Mouse (Mus musculus) CH12.LX (cell line): ENCODE results near the gene Maats1. TPM values are rescaled to one million over a fixed set of nuclear protein-coding genes. Genes with fewer than 3 reads are reported as not detected.

Experiments used
- DNase-seq: peaks from one replicate; pipeline ENCODE4 v3.0.0-alpha.2; 2013; ENCODE audit errors: extremely low read depth
- H3K27ac ChIP-seq: 2 replicates; pipeline ENCODE4 v1.5.1; 2012; ENCODE audit warnings: low read depth, mild to moderate bottlenecking, control low read depth, moderate library complexity; ENCODE audit not compliant: insufficient read depth
- H3K27me3 ChIP-seq: replicated peaks from 2 replicates; pipeline ENCODE3; 2012; ENCODE audit warnings: inconsistent platforms
- H3K36me3 ChIP-seq, 2 experiments: replicated peaks in 1 of 2; 2 replicates each; pipeline versions ENCODE3 to v1.6.1; 2012; ENCODE audit warnings: inconsistent platforms in 1 of 2, low read length in 1 of 2, mild to moderate bottlenecking in 1 of 2, mixed read lengths in 1 of 2, moderate library complexity in 1 of 2; ENCODE audit not compliant: control insufficient read depth in 1 of 2, insufficient read depth in 1 of 2
- H3K4me1 ChIP-seq, 2 experiments: 2 replicates each; pipeline ENCODE4 v1.6.1; 2012; ENCODE audit warnings: inconsistent platforms in 1 of 2, moderate library complexity in 1 of 2; ENCODE audit not compliant: insufficient read depth in 2 of 2, control insufficient read depth in 1 of 2
- H3K4me2 ChIP-seq: 2 replicates; pipeline ENCODE4 v1.6.1; 2012; ENCODE audit warnings: low read depth, mild to moderate bottlenecking, control low read depth; ENCODE audit not compliant: poor library complexity, insufficient read depth, severe bottlenecking
- H3K4me3 ChIP-seq, 3 experiments: fragments of 150-350 bp in 1 of 3; sonication (generic) in 1 of 3; replicated peaks in 1 of 3; 2 replicates each; pipeline versions ENCODE3 to v1.5.1; 2011 to 2012; ENCODE audit warnings: low read depth in 2 of 3, low read length in 2 of 3, mild to moderate bottlenecking in 2 of 3, moderate library complexity in 2 of 3, control low read depth in 1 of 3, improper control_type of control experiment in 1 of 3, inconsistent platforms in 1 of 3, mixed read lengths in 1 of 3; ENCODE audit not compliant: poor library complexity in 1 of 3
- H3K79me2 ChIP-seq: replicated peaks from 2 replicates; pipeline ENCODE4 v1.6.1; 2012; ENCODE audit warnings: mild to moderate bottlenecking, moderate library complexity; ENCODE audit not compliant: control insufficient read depth, poor library complexity, insufficient read depth, severe bottlenecking; ENCODE audit errors: extremely low read depth
- H3K9ac ChIP-seq: 2 replicates; pipeline ENCODE4 v1.6.1; 2012; ENCODE audit warnings: low read depth, mild to moderate bottlenecking, control low read depth, moderate library complexity; ENCODE audit not compliant: insufficient read depth
- H3K9me3 ChIP-seq: replicated peaks from 2 replicates; pipeline ENCODE3; 2012; ENCODE audit warnings: low read length, inconsistent platforms, mixed read lengths
- CHD1 ChIP-seq: IDR thresholded peaks from 2 replicates; pipeline ENCODE4 v1.6.1; 2012; ENCODE audit warnings: low read depth, low read length, improper control_type of control experiment, inconsistent platforms
- CHD2 ChIP-seq: IDR thresholded peaks from 2 replicates; pipeline ENCODE4 v1.6.1; 2011; ENCODE audit warnings: low read length, improper control_type of control experiment
- CTCF ChIP-seq, 2 experiments: IDR thresholded peaks in 1 of 2; conservative IDR thresholded peaks in 1 of 2; 2 replicates each; pipeline ENCODE4 v1.5.1; 2011 to 2012; ENCODE audit warnings: low read depth in 2 of 2, low read length in 2 of 2, improper control_type of control experiment in 1 of 2, inconsistent platforms in 1 of 2, mild to moderate bottlenecking in 1 of 2, moderate library complexity in 1 of 2
- E2F4 ChIP-seq: IDR thresholded peaks from 2 replicates; pipeline ENCODE4 v1.6.1; 2011; ENCODE audit warnings: low read depth, low read length, improper control_type of control experiment; ENCODE audit not compliant: insufficient replicate concordance
- ELF1 ChIP-seq: IDR thresholded peaks from 2 replicates; pipeline ENCODE4 v1.6.1; 2014; ENCODE audit warnings: low read depth, mild to moderate bottlenecking, inconsistent platforms, low read length, improper control_type of control experiment
- EP300 ChIP-seq: IDR thresholded peaks from 2 replicates; pipeline ENCODE4 v1.6.1; 2011; ENCODE audit warnings: low read length, improper control_type of control experiment
- GABPA ChIP-seq: IDR thresholded peaks from 2 replicates; pipeline ENCODE4 v1.6.1; 2012; ENCODE audit warnings: low read depth, low read length, improper control_type of control experiment, inconsistent platforms; ENCODE audit not compliant: insufficient replicate concordance
- HCFC1 ChIP-seq: IDR thresholded peaks from 2 replicates; pipeline ENCODE4 v1.6.1; 2012; ENCODE audit warnings: low read depth, mild to moderate bottlenecking, inconsistent platforms, low read length, improper control_type of control experiment
- IRF4 ChIP-seq: IDR thresholded peaks from 2 replicates; pipeline ENCODE4 v1.6.1; 2014; ENCODE audit warnings: low read depth, mild to moderate bottlenecking, inconsistent platforms, low read length, improper control_type of control experiment
- JUND ChIP-seq: conservative IDR thresholded peaks from 2 replicates; pipeline ENCODE4 v1.6.1; 2011; ENCODE audit warnings: low read depth, low read length, improper control_type of control experiment
- KAT2A ChIP-seq: IDR thresholded peaks from 2 replicates; pipeline ENCODE4 v1.6.1; 2012; ENCODE audit warnings: low read length, improper control_type of control experiment, inconsistent platforms; ENCODE audit not compliant: insufficient replicate concordance
- MAX ChIP-seq: IDR thresholded peaks from 2 replicates; pipeline ENCODE4 v1.6.1; 2011; ENCODE audit warnings: low read length, improper control_type of control experiment
- MEF2A ChIP-seq: IDR thresholded peaks from 2 replicates; pipeline ENCODE4 v1.6.1; 2014; ENCODE audit warnings: low read depth, mild to moderate bottlenecking, inconsistent platforms, low read length, improper control_type of control experiment, borderline replicate concordance
- PAX5 ChIP-seq: IDR thresholded peaks from 2 replicates; pipeline ENCODE4 v1.6.1; 2012; ENCODE audit warnings: low read length, inconsistent platforms, mixed read lengths
- POLR2A ChIP-seq: IDR thresholded peaks from 2 replicates; pipeline ENCODE4 v1.6.1; 2011; ENCODE audit warnings: low read depth, mild to moderate bottlenecking, improper control_type of control experiment, low read length
- POLR2AphosphoS2 ChIP-seq: IDR thresholded peaks from 2 replicates; pipeline ENCODE4 v1.6.1; 2011; ENCODE audit warnings: low read depth, low read length, improper control_type of control experiment
- SIN3A ChIP-seq: IDR thresholded peaks from 2 replicates; pipeline ENCODE4 v1.6.1; 2012; ENCODE audit warnings: low read length, improper control_type of control experiment, inconsistent platforms
- SMC3 ChIP-seq: IDR thresholded peaks from 2 replicates; pipeline ENCODE4 v1.6.1; 2011; ENCODE audit warnings: low read depth, low read length, improper control_type of control experiment
- TCF12 ChIP-seq: IDR thresholded peaks from 2 replicates; pipeline ENCODE4 v1.6.1; 2014; ENCODE audit warnings: low read depth, mild to moderate bottlenecking, inconsistent platforms, low read length, improper control_type of control experiment
- UBTF ChIP-seq: IDR thresholded peaks from 2 replicates; pipeline ENCODE4 v1.6.1; 2012; ENCODE audit warnings: low read depth, mild to moderate bottlenecking, inconsistent platforms, low read length, improper control_type of control experiment, moderate library complexity
- USF2 ChIP-seq: conservative IDR thresholded peaks from 2 replicates; pipeline ENCODE4 v1.6.1; 2011; ENCODE audit warnings: low read depth, low read length, improper control_type of control experiment
- ZMIZ1 ChIP-seq: IDR thresholded peaks from 2 replicates; pipeline ENCODE4 v1.6.1; 2012; ENCODE audit warnings: low read depth, mild to moderate bottlenecking, inconsistent platforms, low read length, improper control_type of control experiment
- dilution Hi-C: fragments of 300-500 bp; cut with MboI; formaldehyde crosslinking; loops from 2 replicates; pipeline ENCODE4 v1.14.3; 2020; ENCODE audit warnings: low sequenced_read_pairs; ENCODE audit not compliant: extremely low pct_unique_long_range_greater_than_20kb, extremely low pct_ligation_motif_present
- in situ Hi-C: fragments of 300-500 bp; cut with MboI; formaldehyde crosslinking; loops from 3 replicates; pipeline ENCODE4 v1.14.3; 2019; ENCODE audit warnings: low sequenced_read_pairs, low pct_ligation_motif_present, low pct_unique_long_range_greater_than_20kb, mixed read lengths
- polyA plus RNA-seq: library from polyadenylated mRNA; unstranded; fragments of >175 nt; gene quantifications from 2 replicates; pipeline ENCODE4 v1.2.1, GENCODE M21; 2012; ENCODE audit warnings: low read depth; ENCODE audit not compliant: insufficient read length
- total RNA-seq, 2 experiments: library from RNA; depleted of rRNA; stranded (reverse); fragments of 300-350 nt in 1 of 2; fragments of >200 nt in 1 of 2; gene quantifications; 2 replicates each; pipeline ENCODE4 v1.2.3; 2012 to 2014

The Maats1 gene
- total and polyA plus RNA-seq, 3 experiments, result 1.9 to 3.9 (median 2.0) TPM

DNA sequence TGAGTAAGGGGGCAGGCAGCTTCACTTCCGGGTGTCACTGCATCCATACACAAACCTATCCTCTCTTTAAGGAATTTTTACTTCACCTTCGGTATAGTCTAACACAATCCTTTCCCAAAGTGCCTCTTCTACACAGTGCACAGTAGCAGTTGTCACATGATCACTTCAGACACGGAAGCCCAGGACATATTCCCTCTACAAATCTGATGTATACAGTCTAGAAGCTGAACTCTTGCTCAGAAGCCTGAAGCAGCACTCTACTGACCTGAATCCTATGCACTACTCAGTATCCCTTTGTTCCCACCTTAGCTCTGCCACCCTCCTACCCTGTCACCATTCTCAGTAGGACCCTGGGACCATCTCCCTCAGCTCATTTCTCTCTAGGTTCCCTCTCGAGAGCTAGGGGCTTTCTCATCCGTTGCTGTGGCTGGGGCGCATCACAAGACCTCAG, 43.3 kb upstream of the Maats1 start (continued):
- no peak; the same call in 1 of the 2 replicates for TF ChIP-seq MAX
- no peak for TF ChIP-seq KAT2A
- no peak for TF ChIP-seq E2F4
- TF ChIP-seq, all 38 proteins: peak for 10

- Histone ChIP-seq H3K4me2 (no peak overlapping the region), H3K9me3 (no peaks in the 10 kb centered on the region), H3K27ac (0 out of 2 replicates have a peak overlapping the region, but pooled peaks have one; percentile 4), H3K79me2 (0 out of 2 replicates have a peak, but pooled peaks cover 2% of the 10 kb centered on the region), H3K9ac (no peak overlapping the region), H3K4me3 (no peak overlapping the region), H3K36me3 (no peaks in the 10 kb centered on the region)
- TF ChIP-seq ZMIZ1, result no peak
- no peak for TF ChIP-seq CHD1
- TF ChIP-seq USF2, result no peak
- no peak for TF ChIP-seq CTCF (conservative IDR thresholded peaks at IDR 0.05 in 1 of 2, IDR thresholded peaks at IDR 0.05 in 1 of 2; ENCODE audit: low read depth in 2 of 2, low read length in 2 of 2)
- no peak for TF ChIP-seq SMC3
- TF ChIP-seq CHD2, result no peak
- TF ChIP-seq JUND, result no peak
- TF ChIP-seq TCF12, result no peak
- TF ChIP-seq UBTF, result no peak
- no peak for TF ChIP-seq SIN3A
- TF ChIP-seq POLR2A, result no peak
- no peak for TF ChIP-seq POLR2AphosphoS2
- TF ChIP-seq IRF4, result no peak
- TF ChIP-seq GABPA, result no peak
- TF ChIP-seq EP300, result no peak
- no peak for TF ChIP-seq PAX5
- TF ChIP-seq KAT2A, result no peak
- TF ChIP-seq HCFC1, result no peak
- TF ChIP-seq MEF2A, result no peak
- TF ChIP-seq, all 38 proteins: peak for 0
- dilution Hi-C loops, result no loop called here
- DNase-seq, result no peak
- peaks cover 33 to 54% of the 10 kb centered on the region in 2 experiments for H3K4me1 ChIP-seq
- no peaks in the 10 kb centered on the region for H3K27me3 ChIP-seq
- in situ Hi-C loops, result no loop called here
These were observed 41.7 kb upstream of the Maats1 start for GRCm38 (mm10) chr16:38383683-38384082.

DNA sequence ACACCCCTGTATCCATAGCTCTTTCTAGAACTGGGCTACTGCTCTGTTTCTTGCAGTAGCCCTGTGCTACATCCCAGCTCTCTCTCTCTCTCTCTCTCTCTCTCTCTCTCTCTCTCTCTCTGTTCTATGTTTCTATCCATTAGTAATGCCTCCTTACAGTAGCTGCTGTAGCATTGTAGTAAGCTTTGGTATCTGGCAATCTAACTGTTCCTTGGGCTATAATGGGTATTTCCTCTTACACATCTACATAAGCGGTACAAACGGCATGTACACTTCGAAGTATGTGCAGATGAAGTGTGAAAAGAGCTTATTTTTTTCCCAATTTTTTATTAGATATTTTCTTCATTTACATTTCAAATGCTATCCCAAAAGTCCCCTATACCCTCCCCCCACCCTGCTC, 38.0 kb upstream of the Maats1 start:
- H3K79me2 ChIP-seq, result no peaks in the 10 kb centered on the region
- dilution Hi-C loops (no loop called here), in situ Hi-C loops (no loop called here)
- no peaks in the 10 kb centered on the region for H3K36me3 ChIP-seq
- H3K27me3 ChIP-seq, result peaks cover 2% of the 10 kb centered on the region
- no peaks in the 10 kb centered on the region for H3K9me3 ChIP-seq
- DNase-seq, result no peak
- H3K9ac ChIP-seq, result peak overlapping the region; percentile 77
- peak overlapping the region; percentile 98 for H3K27ac ChIP-seq
- H3K4me1 ChIP-seq, result peaks cover 45 to 66% of the 10 kb centered on the region in 2 experiments
- H3K4me2 ChIP-seq, result peak overlapping the region; percentile 93
- peak overlapping the region in 1 of 3 experiments; percentile 25 for H3K4me3 ChIP-seq
- TF ChIP-seq ELF1 (no peak), JUND (0 out of 2 replicates have a peak, but pooled peaks have one; percentile 14)
